Mouse (Mus musculus) hindbrain, embryonic 14.5 days (tissue): Measurements from ENCODE around the gene Chd2. TPM values are rescaled to one million over a fixed set of nuclear protein-coding genes. Genes with fewer than 3 reads are reported as not detected.
A peak's percentile ranks its signal among the peaks of the same experiment; 100 is the strongest.
"Not testable (repeated sequence)": the region's sequence is repeated elsewhere in the genome, so short reads cannot be mapped to it uniquely, and the experiment has no call there.

Source experiments
- ATAC-seq: fragments of 200-750 bp; cut with Nextera tagmentation; 2 replicates; pipeline ENCODE4 v1.8.0; 2017; ENCODE audit warnings: moderate number of reproducible peaks, mild to moderate bottlenecking, moderate TSS enrichment, moderate library complexity; ENCODE audit not compliant: low FRiP score
- DNase-seq: peaks from one replicate; pipeline ENCODE4 v3.0.0-alpha.2; 2015; ENCODE audit warnings: low spot score
- H3K27ac ChIP-seq: fragments of 300-500 bp; sonication (generic); 2 replicates; pipeline ENCODE4 v1.5.1; 2014; ENCODE audit warnings: mild to moderate bottlenecking, moderate library complexity
- H3K27me3 ChIP-seq: fragments of 300-500 bp; sonication (generic); 2 replicates; pipeline ENCODE4 v1.6.1; 2014; ENCODE audit warnings: mild to moderate bottlenecking, low read length, mixed read lengths; ENCODE audit not compliant: control insufficient read depth, insufficient read depth
- H3K36me3 ChIP-seq: fragments of 300-500 bp; sonication (generic); replicated peaks from 2 replicates; pipeline ENCODE4 v1.6.1; 2014; ENCODE audit not compliant: control insufficient read depth, insufficient read depth
- H3K4me1 ChIP-seq: fragments of 300-500 bp; sonication (generic); replicated peaks from 2 replicates; pipeline ENCODE4 v1.6.1; 2014; ENCODE audit warnings: antibody characterized with exemption, low read length, mixed read lengths; ENCODE audit not compliant: control insufficient read depth, insufficient read depth
- H3K4me2 ChIP-seq: fragments of 300-500 bp; sonication (generic); replicated peaks from 2 replicates; pipeline ENCODE4 v1.6.1; 2014; ENCODE audit warnings: mild to moderate bottlenecking, moderate library complexity
- H3K4me3 ChIP-seq: fragments of 300-500 bp; sonication (generic); replicated peaks from 2 replicates; pipeline ENCODE4 v1.5.1; 2014; ENCODE audit warnings: mild to moderate bottlenecking, low read length
- H3K9ac ChIP-seq: fragments of 300-500 bp; sonication (generic); 2 replicates; pipeline ENCODE4 v1.6.1; 2014
- H3K9me3 ChIP-seq: fragments of 300-500 bp; sonication (generic); 2 replicates; pipeline ENCODE4 v1.6.1; 2016; ENCODE audit warnings: low read length; ENCODE audit not compliant: control insufficient read depth
- WGBS: fragments of 180-500 bp; shearing (Covaris S2); extraction: QIAGEN DNeasy Blood & Tissue Kit; methylation state at CpG from one replicate; pipeline ENCODE4 v1.1.7; 2014; 5-methylcytosine and 5-hydroxymethylcytosine counted together
- polyA plus RNA-seq: library from polyadenylated mRNA; unstranded; fragments of >200 nt; fragmentation: Nextera tagmentation; extraction: Ambion mirVana; gene quantifications from 2 replicates; pipeline ENCODE4 v1.2.1, GENCODE M21; 2014

Gene Chd2
- polyA plus RNA-seq, 1 experiment from 2014 or later: 42.3 TPM

- Histone ChIP-seq H3K4me2 (no peak overlapping the region), H3K4me1 (peaks cover 30% of the 10 kb centered on the region), H3K9me3 (no peaks in the 10 kb centered on the region), H3K4me3 (no peak overlapping the region), H3K27me3 (no peaks in the 10 kb centered on the region), H3K9ac (no peak overlapping the region), H3K36me3 (peaks cover 10% of the 10 kb centered on the region; the same call in 1 of the 2 replicates), H3K27ac (no peak overlapping the region)
- ATAC-seq: no peak
- WGBS: 91% methylated on average over 6 of the region's 6 CpGs
- no peak for DNase-seq
Measured at GRCm38 (mm10) chr7:73529261-73529660, 12.4 kb downstream of the Chd2 start.

GRCm38 (mm10) chr7:73528377-73528894 lies 13.2 kb downstream of the Chd2 start:
- not testable (repeated sequence) for DNase-seq, H3K9ac ChIP-seq, H3K4me3 ChIP-seq, H3K27me3 ChIP-seq, ATAC-seq, H3K27ac ChIP-seq, H3K4me2 ChIP-seq, H3K9me3 ChIP-seq
- Histone ChIP-seq H3K36me3 (peaks cover 10% of the 10 kb centered on the region; the same call in 1 of the 2 replicates), H3K4me1 (peaks cover 29% of the 10 kb centered on the region)
- 87% methylated on average over 7 of the region's 7 CpGs for WGBS

- no peak for DNase-seq
- H3K4me1 ChIP-seq: peaks cover 17% of the 10 kb centered on the region
- no peaks in the 10 kb centered on the region for H3K9me3 ChIP-seq
- no peak overlapping the region for H3K4me3 ChIP-seq
- no peaks in the 10 kb centered on the region for H3K27me3 ChIP-seq
- H3K27ac ChIP-seq: no peak overlapping the region
- ATAC-seq: no peak
- no peak overlapping the region for H3K4me2 ChIP-seq
- H3K36me3 ChIP-seq: peaks cover 10% of the 10 kb centered on the region; the same call in 1 of the 2 replicates
- 88% methylated on average over 4 of the region's 4 CpGs for WGBS
- no peak overlapping the region for H3K9ac ChIP-seq
Measured at GRCm38 (mm10) chr7:73527225-73527624, 14.4 kb downstream of the Chd2 start.

- peak overlapping the region; percentile 39; the same call in 1 of the 2 replicates for H3K9ac ChIP-seq
- peak; percentile 79 for DNase-seq
- peak overlapping the region; percentile 81 for H3K27ac ChIP-seq
- no peaks in the 10 kb centered on the region for H3K9me3 ChIP-seq
- WGBS: 45% methylated on average over 9 of the region's 9 CpGs
- no peak overlapping the region for H3K4me3 ChIP-seq
- H3K27me3 ChIP-seq: no peaks in the 10 kb centered on the region
- H3K4me1 ChIP-seq: peaks cover 12% of the 10 kb centered on the region; the same call in 1 of the 2 replicates
- H3K4me2 ChIP-seq: peak overlapping the region; percentile 22
- peak; percentile 76; the same call in 1 of the 2 replicates for ATAC-seq
- H3K36me3 ChIP-seq: peaks cover 10% of the 10 kb centered on the region; the same call in 1 of the 2 replicates
Measured at GRCm38 (mm10) chr7:73524454-73524952, 17.1 kb downstream of the Chd2 start.

DNA sequence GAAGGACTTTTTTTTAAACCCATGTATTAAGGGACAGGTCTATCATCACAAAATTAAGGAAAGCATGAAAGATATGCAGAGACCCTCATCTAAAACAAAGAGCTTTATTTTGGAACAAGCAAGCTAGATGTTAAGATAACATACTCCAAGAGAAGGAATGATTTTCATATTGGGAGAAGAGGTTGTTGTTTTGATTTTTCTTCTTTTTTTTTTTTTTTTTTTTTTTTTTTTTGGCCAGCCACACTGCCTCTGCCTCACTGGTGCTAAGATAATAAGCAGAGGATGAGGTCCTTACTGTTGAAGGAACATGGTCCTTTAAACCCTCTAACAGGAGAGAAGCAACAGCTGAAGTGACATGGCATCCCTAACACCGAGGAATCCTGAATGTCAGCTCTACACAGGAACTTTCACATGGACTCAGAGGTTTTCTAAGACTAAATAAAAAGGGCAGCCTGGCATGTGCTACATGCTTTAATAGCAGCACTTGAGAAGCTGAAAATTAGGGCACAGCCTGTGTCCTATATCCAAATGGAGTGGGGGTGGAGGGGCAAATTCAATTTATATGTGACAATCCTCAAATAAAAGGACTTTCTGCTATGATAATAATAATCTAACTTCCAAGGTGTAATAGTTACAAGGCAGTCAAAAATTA lies 17.9 kb downstream of the Chd2 start:
- Histone ChIP-seq H3K9me3 (no peaks in the 10 kb centered on the region), H3K9ac (no peak overlapping the region; the same call in 1 of the 2 replicates), H3K4me2 (no peak overlapping the region), H3K4me1 (peaks cover 12% of the 10 kb centered on the region; the same call in 1 of the 2 replicates), H3K27ac (peak overlapping the region; percentile 43; the same call in 1 of the 2 replicates), H3K36me3 (peaks cover 15% of the 10 kb centered on the region), H3K4me3 (no peak overlapping the region), H3K27me3 (no peaks in the 10 kb centered on the region)
- DNase-seq (no peak), ATAC-seq (no peak)
- WGBS: 78% methylated on average over 1 of the region's 1 CpGs

DNA sequence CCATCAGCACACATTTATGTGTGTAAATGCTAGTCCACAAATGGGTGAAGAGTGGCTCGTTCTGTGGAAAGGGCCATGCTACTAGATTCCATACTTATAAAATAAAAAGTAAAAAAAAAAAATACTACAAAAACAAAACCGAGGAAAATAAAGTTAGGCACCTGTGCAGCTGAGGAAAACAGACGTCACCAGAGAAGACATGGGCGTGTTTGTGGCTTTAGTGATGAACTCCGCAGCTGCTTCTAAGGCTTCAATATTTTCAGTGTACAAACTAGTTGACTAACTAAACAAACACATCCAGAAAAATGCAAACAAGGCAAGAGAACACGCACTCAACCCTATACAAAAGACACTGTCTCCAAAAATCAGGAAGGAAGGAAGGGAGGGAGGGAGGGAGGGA lies 18.4 kb downstream of the Chd2 start:
- DNase-seq (no peak), ATAC-seq (no peak)
- no peaks in the 10 kb centered on the region for H3K27me3 ChIP-seq
- H3K4me3 ChIP-seq: no peak overlapping the region
- H3K27ac ChIP-seq: peak overlapping the region; percentile 26; the same call in 1 of the 2 replicates
- no peak overlapping the region for H3K4me2 ChIP-seq
- H3K9ac ChIP-seq: no peak overlapping the region
- 91% methylated on average over 6 of the region's 6 CpGs for WGBS
- no peaks in the 10 kb centered on the region for H3K9me3 ChIP-seq
- peaks cover 12% of the 10 kb centered on the region; the same call in 1 of the 2 replicates for H3K4me1 ChIP-seq
- H3K36me3 ChIP-seq: peaks cover 20% of the 10 kb centered on the region

- ATAC-seq: no peak
- Histone ChIP-seq H3K27me3 (no peaks in the 10 kb centered on the region), H3K9me3 (no peaks in the 10 kb centered on the region), H3K4me1 (peaks cover 12% of the 10 kb centered on the region; the same call in 1 of the 2 replicates), H3K9ac (no peak overlapping the region), H3K36me3 (peaks cover 33% of the 10 kb centered on the region), H3K27ac (peak overlapping the region; percentile 49), H3K4me3 (no peak overlapping the region), H3K4me2 (no peak overlapping the region)
- WGBS: 74% methylated on average over 11 of the region's 11 CpGs
- DNase-seq: no peak
Measured at GRCm38 (mm10) chr7:73521277-73522193, 20.1 kb downstream of the Chd2 start.

DNA sequence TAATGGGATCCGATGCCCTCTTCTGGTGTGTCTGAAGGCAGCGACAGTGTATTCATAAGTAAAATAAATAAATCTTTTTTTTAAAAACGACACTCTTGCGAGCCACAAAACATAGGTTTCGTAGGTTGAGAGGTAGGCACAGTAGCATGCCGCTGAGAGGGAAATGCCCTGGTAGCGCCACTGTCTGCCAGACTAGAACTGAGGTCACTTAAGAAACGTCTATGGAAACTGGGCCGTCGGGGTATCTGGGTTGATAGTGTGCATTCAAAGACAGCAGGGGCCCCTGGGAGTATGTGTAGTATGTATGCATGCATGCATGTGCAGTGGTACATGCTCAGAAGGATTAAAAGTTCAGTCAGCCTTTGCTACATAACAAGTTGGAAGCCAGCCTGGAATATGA lies 21.4 kb downstream of the Chd2 start:
- Histone ChIP-seq H3K27ac (no peak overlapping the region), H3K27me3 (no peaks in the 10 kb centered on the region), H3K4me3 (no peak overlapping the region), H3K9ac (no peak overlapping the region), H3K36me3 (peaks cover 45% of the 10 kb centered on the region), H3K4me1 (peaks cover 12% of the 10 kb centered on the region; the same call in 1 of the 2 replicates), H3K4me2 (no peak overlapping the region), H3K9me3 (no peaks in the 10 kb centered on the region)
- ATAC-seq (no peak), DNase-seq (no peak)
- WGBS: 89% methylated on average over 10 of the region's 10 CpGs
